Mouse (Mus musculus) lung, postnatal 0 days (tissue): ENCODE results near the gene Baiap2l2. TPM values are rescaled to one million over a fixed set of nuclear protein-coding genes. Genes with fewer than 3 reads are reported as not detected.
A peak's percentile ranks its signal among the peaks of the same experiment; 100 is the strongest.

Experiments used
- ATAC-seq: fragments of 200-750 bp; cut with Nextera tagmentation; 2 replicates; pipeline ENCODE4 v1.8.0; 2017; ENCODE audit warnings: moderate library complexity
- DNase-seq: peaks from one replicate; pipeline ENCODE4 v3.0.0-alpha.2; 2016; ENCODE audit warnings: low spot score
- H3K27ac ChIP-seq: fragments of 300-500 bp; sonication (generic); 2 replicates; pipeline ENCODE4 v1.5.1; 2014; ENCODE audit warnings: antibody characterized with exemption, mild to moderate bottlenecking, low read length, mixed read lengths
- H3K27me3 ChIP-seq: fragments of 300-500 bp; sonication (generic); replicated peaks from 2 replicates; pipeline ENCODE4 v1.6.1; 2014; ENCODE audit warnings: low read length, mixed read lengths; ENCODE audit not compliant: insufficient read depth
- H3K36me3 ChIP-seq: fragments of 300-500 bp; sonication (generic); 2 replicates; pipeline ENCODE4 v1.6.1; 2014; ENCODE audit warnings: low read length, mixed read lengths; ENCODE audit not compliant: insufficient read depth
- H3K4me1 ChIP-seq: fragments of 300-500 bp; sonication (generic); 2 replicates; pipeline ENCODE4 v1.6.1; 2014; ENCODE audit warnings: antibody characterized with exemption, low read depth, low read length, mixed read lengths; ENCODE audit not compliant: insufficient read depth
- H3K4me2 ChIP-seq: fragments of 300-500 bp; sonication (generic); replicated peaks from 2 replicates; pipeline ENCODE4 v1.6.1; 2014; ENCODE audit warnings: low read depth, mild to moderate bottlenecking, low read length, moderate library complexity, mixed read lengths
- H3K4me3 ChIP-seq: fragments of 300-500 bp; sonication (generic); 2 replicates; pipeline ENCODE4 v1.5.1; 2014; ENCODE audit warnings: low read depth, low read length
- H3K9ac ChIP-seq: fragments of 300-500 bp; sonication (generic); replicated peaks from 2 replicates; pipeline ENCODE4 v1.6.1; 2014; ENCODE audit warnings: low read depth, mild to moderate bottlenecking
- H3K9me3 ChIP-seq: fragments of 300-500 bp; sonication (generic); 2 replicates; pipeline ENCODE4 v1.6.1; 2016; ENCODE audit warnings: low read length, mixed read lengths
- CTCF ChIP-seq: IDR thresholded peaks from 2 replicates; pipeline ENCODE4 v1.5.1; 2016; ENCODE audit warnings: antibody characterized with exemption, mild to moderate bottlenecking
- EP300 ChIP-seq: IDR thresholded peaks from 2 replicates; pipeline ENCODE4 v1.6.1; 2016; ENCODE audit warnings: antibody characterized with exemption, mild to moderate bottlenecking, control low read depth
- WGBS: fragments of 180-500 bp; shearing (Covaris S2); extraction: QIAGEN DNeasy Blood & Tissue Kit; methylation state at CpG from one replicate; pipeline ENCODE4 v1.1.7; 2014; 5-methylcytosine and 5-hydroxymethylcytosine counted together
- polyA plus RNA-seq: library from polyadenylated mRNA; unstranded; fragments of >200 nt; fragmentation: Nextera tagmentation; extraction: Ambion mirVana; gene quantifications from 2 replicates; pipeline ENCODE4 v1.2.1, GENCODE M21; 2015

Baiap2l2 gene
- polyA plus RNA-seq, 1 experiment from 2014 or later, result 2.7 TPM

GRCm38 (mm10) chr15:79322991-79323790, 37.9 kb upstream of the Baiap2l2 start:
- Histone ChIP-seq H3K4me1 (peaks cover 42% of the 10 kb centered on the region), H3K4me2 (no peak overlapping the region; the same call in 1 of the 2 replicates), H3K27ac (peak overlapping the region; percentile 96), H3K36me3 (no peaks in the 10 kb centered on the region), H3K27me3 (no peaks in the 10 kb centered on the region), H3K9ac (no peak overlapping the region), H3K9me3 (no peaks in the 10 kb centered on the region), H3K4me3 (no peak overlapping the region)
- TF ChIP-seq EP300 (peak; percentile 96), CTCF (no peak)
- DNase-seq, result peak; percentile 93
- 51% methylated on average over 6 of the region's 6 CpGs for WGBS
- ATAC-seq, result peak; percentile 47

- Histone ChIP-seq H3K9ac (no peak overlapping the region), H3K4me3 (no peak overlapping the region), H3K36me3 (no peaks in the 10 kb centered on the region), H3K4me2 (no peak overlapping the region), H3K27ac (peak overlapping the region; percentile 96), H3K9me3 (no peaks in the 10 kb centered on the region), H3K4me1 (peaks cover 39% of the 10 kb centered on the region), H3K27me3 (no peaks in the 10 kb centered on the region)
- no peak for TF ChIP-seq CTCF
- no peak for TF ChIP-seq EP300
- WGBS, result 33% methylated on average over 11 of the region's 11 CpGs
- peak; percentile 48 for DNase-seq
- no peak for ATAC-seq
Observed at GRCm38 (mm10) chr15:79322281-79322990, 37.1 kb upstream of the Baiap2l2 start.

- H3K27ac ChIP-seq, result peak overlapping the region; percentile 96; the same call in 1 of the 2 replicates
- TF ChIP-seq CTCF (no peak), EP300 (no peak)
Observed at GRCm38 (mm10) chr15:79321733-79322190, 36.4 kb upstream of the Baiap2l2 start.

GRCm38 (mm10) chr15:79313848-79314369, 28.6 kb upstream of the Baiap2l2 start:
- no peak overlapping the region for H3K4me3 ChIP-seq
- no peak overlapping the region for H3K9ac ChIP-seq
- DNase-seq, result peak; percentile 61
- ATAC-seq, result peak; percentile 71
- no peaks in the 10 kb centered on the region for H3K36me3 ChIP-seq
- WGBS, result 45% methylated on average over 8 of the region's 8 CpGs
- no peak overlapping the region for H3K27ac ChIP-seq
- no peak overlapping the region for H3K4me2 ChIP-seq
- H3K27me3 ChIP-seq, result no peaks in the 10 kb centered on the region
- no peaks in the 10 kb centered on the region for H3K4me1 ChIP-seq
- no peaks in the 10 kb centered on the region for H3K9me3 ChIP-seq
- no peak for TF ChIP-seq EP300
- TF ChIP-seq CTCF, result no peak

More at GRCm38 (mm10) chr15:79321733-79322190, 36.4 kb upstream of the Baiap2l2 start:
- H3K4me3 ChIP-seq, result no peak overlapping the region
- DNase-seq (no peak), ATAC-seq (no peak)
- 53% methylated on average over 5 of the region's 5 CpGs for WGBS
- H3K36me3 ChIP-seq, result no peaks in the 10 kb centered on the region
- no peaks in the 10 kb centered on the region for H3K27me3 ChIP-seq
- H3K4me1 ChIP-seq, result peaks cover 37% of the 10 kb centered on the region
- no peaks in the 10 kb centered on the region for H3K9me3 ChIP-seq
- H3K4me2 ChIP-seq, result no peak overlapping the region
- no peak overlapping the region for H3K9ac ChIP-seq

- no peaks in the 10 kb centered on the region for H3K27me3 ChIP-seq
- H3K27ac ChIP-seq, result no peak overlapping the region
- ATAC-seq (no peak), DNase-seq (no peak)
- no peak overlapping the region for H3K4me3 ChIP-seq
- H3K9ac ChIP-seq, result no peak overlapping the region
- H3K36me3 ChIP-seq, result no peaks in the 10 kb centered on the region
- WGBS, result 58% methylated on average over 4 of the region's 4 CpGs
- H3K4me1 ChIP-seq, result no peaks in the 10 kb centered on the region
- no peak for TF ChIP-seq EP300
- TF ChIP-seq CTCF, result no peak
- no peak overlapping the region for H3K4me2 ChIP-seq
- H3K9me3 ChIP-seq, result no peaks in the 10 kb centered on the region
Observed at GRCm38 (mm10) chr15:79307861-79308260, 22.5 kb upstream of the Baiap2l2 start.

- WGBS, result 75% methylated on average over 23 of the region's 23 CpGs
- H3K27ac ChIP-seq, result no peak overlapping the region
- DNase-seq (no peak), ATAC-seq (no peak)
- H3K27me3 ChIP-seq, result no peaks in the 10 kb centered on the region
- no peaks in the 10 kb centered on the region for H3K4me1 ChIP-seq
- H3K4me2 ChIP-seq, result no peak overlapping the region
- no peak overlapping the region for H3K9ac ChIP-seq
- TF ChIP-seq CTCF (no peak), EP300 (no peak)
- no peak overlapping the region for H3K4me3 ChIP-seq
- no peaks in the 10 kb centered on the region for H3K9me3 ChIP-seq
- H3K36me3 ChIP-seq, result no peaks in the 10 kb centered on the region
Observed at GRCm38 (mm10) chr15:79306043-79306637, 20.8 kb upstream of the Baiap2l2 start.
